Mouse (Mus musculus) heart, embryonic 15.5 days (tissue): ENCODE measurements around the gene Otulin. TPM values are rescaled to one million over a fixed set of nuclear protein-coding genes. Genes with fewer than 3 reads are reported as not detected.

ENCODE experiments used
- ATAC-seq: fragments of 200-750 bp; cut with Nextera tagmentation; replicated peaks from 2 replicates; pipeline ENCODE4 v1.8.0; 2017; ENCODE audit warnings: low read depth, moderate TSS enrichment; ENCODE audit not compliant: insufficient number of reproducible peaks, insufficient read depth, low FRiP score
- H3K27ac ChIP-seq: fragments of 300-500 bp; sonication (generic); 2 replicates; pipeline ENCODE4 v1.5.1; 2015; ENCODE audit warnings: mild to moderate bottlenecking, inconsistent platforms
- H3K27me3 ChIP-seq: fragments of 300-500 bp; sonication (generic); 2 replicates; pipeline ENCODE4 v1.6.1; 2015; ENCODE audit warnings: inconsistent platforms
- H3K36me3 ChIP-seq: fragments of 300-500 bp; sonication (generic); 2 replicates; pipeline ENCODE4 v1.6.1; 2015; ENCODE audit warnings: mild to moderate bottlenecking, inconsistent platforms
- H3K4me1 ChIP-seq: fragments of 300-500 bp; sonication (generic); replicated peaks from 2 replicates; pipeline ENCODE4 v1.6.1; 2015; ENCODE audit warnings: inconsistent platforms
- H3K4me2 ChIP-seq: fragments of 300-500 bp; sonication (generic); 2 replicates; pipeline ENCODE4 v1.6.1; 2015; ENCODE audit warnings: inconsistent platforms, mild to moderate bottlenecking, moderate library complexity
- H3K4me3 ChIP-seq: fragments of 300-500 bp; sonication (generic); 2 replicates; pipeline ENCODE4 v1.5.1; 2015; ENCODE audit warnings: mild to moderate bottlenecking, inconsistent platforms
- H3K9ac ChIP-seq: fragments of 300-500 bp; sonication (generic); 2 replicates; pipeline ENCODE4 v1.6.1; 2015; ENCODE audit warnings: mild to moderate bottlenecking, inconsistent platforms
- H3K9me3 ChIP-seq: fragments of 300-500 bp; sonication (generic); replicated peaks from 2 replicates; pipeline ENCODE4 v1.6.1; 2016; ENCODE audit warnings: inconsistent platforms
- WGBS: fragments of 180-500 bp; shearing (Covaris S2); methylation state at CpG from one replicate; pipeline ENCODE4 v1.1.7; 2015; ENCODE audit warnings: mixed read lengths; 5-methylcytosine and 5-hydroxymethylcytosine counted together
- polyA plus RNA-seq: library from polyadenylated mRNA; unstranded; fragments of >200 nt; fragmentation: Nextera tagmentation; extraction: Ambion mirVana; gene quantifications from 2 replicates; pipeline ENCODE4 v1.2.1, GENCODE M21; 2015

Otulin gene
- polyA plus RNA-seq, 1 experiment from 2014 or later = 24.9 TPM

GRCm38 (mm10) chr15:27669276-27669675 is 38.8 kb upstream of the Otulin start:
- no peak overlapping the region for H3K27ac ChIP-seq
- H3K9me3 ChIP-seq = no peaks in the 10 kb centered on the region
- no peak overlapping the region for H3K9ac ChIP-seq
- H3K4me1 ChIP-seq = peaks cover 4% of the 10 kb centered on the region
- no peaks in the 10 kb centered on the region for H3K36me3 ChIP-seq
- ATAC-seq = no peak
- WGBS = 72% methylated on average over 4 of the region's 4 CpGs
- H3K27me3 ChIP-seq = no peaks in the 10 kb centered on the region
- H3K4me2 ChIP-seq = no peak overlapping the region
- H3K4me3 ChIP-seq = no peak overlapping the region

- Histone ChIP-seq H3K9me3 (no peaks in the 10 kb centered on the region), H3K27me3 (no peaks in the 10 kb centered on the region), H3K27ac (no peak overlapping the region), H3K4me2 (no peak overlapping the region), H3K4me3 (no peak overlapping the region), H3K4me1 (peaks cover 4% of the 10 kb centered on the region), H3K36me3 (no peaks in the 10 kb centered on the region), H3K9ac (no peak overlapping the region)
- no peak for ATAC-seq
- WGBS = 87% methylated on average over 7 of the region's 7 CpGs
These were observed 38.1 kb upstream of the Otulin start for GRCm38 (mm10) chr15:27668557-27668956.

- no peaks in the 10 kb centered on the region for H3K36me3 ChIP-seq
- H3K9ac ChIP-seq = no peak overlapping the region
- no peak overlapping the region for H3K27ac ChIP-seq
- no peaks in the 10 kb centered on the region for H3K27me3 ChIP-seq
- 81% methylated on average over 9 of the region's 9 CpGs for WGBS
- no peak for ATAC-seq
- no peak overlapping the region for H3K4me3 ChIP-seq
- H3K9me3 ChIP-seq = no peaks in the 10 kb centered on the region
- H3K4me1 ChIP-seq = peaks cover 4% of the 10 kb centered on the region
- H3K4me2 ChIP-seq = no peak overlapping the region
These were observed 37.5 kb upstream of the Otulin start for GRCm38 (mm10) chr15:27668001-27668461.

- Histone ChIP-seq H3K27ac (no peak overlapping the region), H3K9ac (no peak overlapping the region), H3K4me3 (no peak overlapping the region), H3K9me3 (no peaks in the 10 kb centered on the region), H3K36me3 (no peaks in the 10 kb centered on the region), H3K4me2 (no peak overlapping the region), H3K4me1 (peaks cover 4% of the 10 kb centered on the region), H3K27me3 (no peaks in the 10 kb centered on the region)
- 44% methylated on average over 9 of the region's 9 CpGs for WGBS
- no peak for ATAC-seq
These were observed 36.5 kb upstream of the Otulin start for GRCm38 (mm10) chr15:27666911-27667539.

- H3K27ac ChIP-seq = no peak overlapping the region
- H3K27me3 ChIP-seq = no peaks in the 10 kb centered on the region
- no peaks in the 10 kb centered on the region for H3K9me3 ChIP-seq
- H3K4me2 ChIP-seq = peak overlapping the region; percentile 37
- no peaks in the 10 kb centered on the region for H3K36me3 ChIP-seq
- WGBS = 58% methylated on average over 21 of the region's 21 CpGs
- no peak overlapping the region for H3K4me3 ChIP-seq
- H3K9ac ChIP-seq = no peak overlapping the region
- H3K4me1 ChIP-seq = peaks cover 4% of the 10 kb centered on the region
- ATAC-seq = no peak
These were observed 35.0 kb upstream of the Otulin start for GRCm38 (mm10) chr15:27665392-27665911.

- Histone ChIP-seq H3K4me1 (peaks cover 4% of the 10 kb centered on the region), H3K4me3 (no peak overlapping the region), H3K9me3 (no peaks in the 10 kb centered on the region), H3K27ac (no peak overlapping the region), H3K36me3 (no peaks in the 10 kb centered on the region), H3K27me3 (no peaks in the 10 kb centered on the region), H3K4me2 (no peak overlapping the region), H3K9ac (no peak overlapping the region)
- ATAC-seq = no peak
- 84% methylated on average over 9 of the region's 9 CpGs for WGBS
These were observed 33.6 kb upstream of the Otulin start for GRCm38 (mm10) chr15:27664126-27664525.

GRCm38 (mm10) chr15:27662699-27663098 is 32.2 kb upstream of the Otulin start:
- no peak for ATAC-seq
- no peak overlapping the region for H3K27ac ChIP-seq
- H3K4me1 ChIP-seq = peaks cover 4% of the 10 kb centered on the region
- no peaks in the 10 kb centered on the region for H3K36me3 ChIP-seq
- no peak overlapping the region for H3K9ac ChIP-seq
- no peaks in the 10 kb centered on the region for H3K9me3 ChIP-seq
- WGBS = 42% methylated on average over 1 of the region's 1 CpGs
- no peaks in the 10 kb centered on the region for H3K27me3 ChIP-seq
- no peak overlapping the region for H3K4me2 ChIP-seq
- no peak overlapping the region for H3K4me3 ChIP-seq

GRCm38 (mm10) chr15:27661696-27662095 is 31.2 kb upstream of the Otulin start:
- no peaks in the 10 kb centered on the region for H3K9me3 ChIP-seq
- ATAC-seq = no peak
- H3K4me3 ChIP-seq = no peak overlapping the region
- no peak overlapping the region for H3K27ac ChIP-seq
- H3K4me2 ChIP-seq = no peak overlapping the region
- WGBS = 81% methylated on average over 6 of the region's 6 CpGs
- no peak overlapping the region for H3K9ac ChIP-seq
- H3K36me3 ChIP-seq = no peaks in the 10 kb centered on the region
- peaks cover 4% of the 10 kb centered on the region for H3K4me1 ChIP-seq
- no peaks in the 10 kb centered on the region for H3K27me3 ChIP-seq

GRCm38 (mm10) chr15:27659592-27660244 is 29.2 kb upstream of the Otulin start:
- peak; percentile 50; the same call in 1 of the 2 replicates for ATAC-seq
- no peak overlapping the region for H3K4me3 ChIP-seq
- H3K9me3 ChIP-seq = no peaks in the 10 kb centered on the region
- no peaks in the 10 kb centered on the region for H3K27me3 ChIP-seq
- H3K36me3 ChIP-seq = no peaks in the 10 kb centered on the region
- H3K27ac ChIP-seq = no peak overlapping the region
- WGBS = 29% methylated on average over 17 of the region's 17 CpGs
- 0 out of 2 replicates have a peak overlapping the region, but pooled peaks have one; percentile 22 for H3K4me2 ChIP-seq
- no peaks in the 10 kb centered on the region for H3K4me1 ChIP-seq
- no peak overlapping the region for H3K9ac ChIP-seq

GRCm38 (mm10) chr15:27659143-27659542 is 28.6 kb upstream of the Otulin start:
- H3K27ac ChIP-seq = no peak overlapping the region
- H3K4me3 ChIP-seq = no peak overlapping the region
- H3K4me1 ChIP-seq = no peaks in the 10 kb centered on the region
- no peak overlapping the region for H3K4me2 ChIP-seq
- no peak for ATAC-seq
- no peaks in the 10 kb centered on the region for H3K9me3 ChIP-seq
- no peaks in the 10 kb centered on the region for H3K36me3 ChIP-seq
- H3K9ac ChIP-seq = no peak overlapping the region
- WGBS = 78% methylated on average over 5 of the region's 5 CpGs
- H3K27me3 ChIP-seq = no peaks in the 10 kb centered on the region; the same call in 1 of the 2 replicates

- Histone ChIP-seq H3K27ac (no peak overlapping the region), H3K9ac (no peak overlapping the region), H3K36me3 (no peaks in the 10 kb centered on the region), H3K27me3 (no peaks in the 10 kb centered on the region; the same call in 1 of the 2 replicates), H3K4me1 (no peaks in the 10 kb centered on the region), H3K9me3 (no peaks in the 10 kb centered on the region), H3K4me2 (no peak overlapping the region), H3K4me3 (no peak overlapping the region)
- ATAC-seq = no peak
- whole genome bisulfite sequencing = 86% methylated on average over 4 of the region's 4 CpGs
These were observed 27.9 kb upstream of the Otulin start for GRCm38 (mm10) chr15:27658356-27658755.
